Mouse (Mus musculus) lung, embryonic 14.5 days (tissue): ENCODE results near the gene Pax9. TPM values are rescaled to one million over a fixed set of nuclear protein-coding genes. Genes with fewer than 3 reads are reported as not detected.

Source experiments
- ATAC-seq: fragments of 200-750 bp; cut with Nextera tagmentation; 2 replicates; pipeline ENCODE4 v1.8.0; 2017; ENCODE audit warnings: mild to moderate bottlenecking, moderate TSS enrichment, moderate library complexity; ENCODE audit not compliant: insufficient read depth
- DNase-seq: peaks from one replicate; pipeline ENCODE4 v3.0.0-alpha.2; 2015
- H3K27ac ChIP-seq: fragments of 300-500 bp; sonication (generic); 2 replicates; pipeline ENCODE4 v1.5.1; 2014; ENCODE audit warnings: low read depth, mild to moderate bottlenecking, moderate library complexity
- H3K27me3 ChIP-seq: fragments of 300-500 bp; sonication (generic); 2 replicates; pipeline ENCODE4 v1.6.1; 2014; ENCODE audit warnings: low read length, control low read depth; ENCODE audit not compliant: insufficient read depth
- H3K36me3 ChIP-seq: fragments of 300-500 bp; sonication (generic); 2 replicates; pipeline ENCODE4 v1.6.1; 2014; ENCODE audit warnings: control low read depth; ENCODE audit not compliant: insufficient read depth
- H3K4me1 ChIP-seq: fragments of 300-500 bp; sonication (generic); 2 replicates; pipeline ENCODE4 v1.6.1; 2014; ENCODE audit warnings: antibody characterized with exemption, control low read depth; ENCODE audit not compliant: insufficient read depth
- H3K4me2 ChIP-seq: fragments of 300-500 bp; sonication (generic); 2 replicates; pipeline ENCODE4 v1.6.1; 2014; ENCODE audit warnings: mild to moderate bottlenecking
- H3K4me3 ChIP-seq: fragments of 300-500 bp; sonication (generic); 2 replicates; pipeline ENCODE4 v1.5.1; 2014; ENCODE audit warnings: low read depth, low read length
- H3K9ac ChIP-seq: fragments of 300-500 bp; sonication (generic); 2 replicates; pipeline ENCODE4 v1.6.1; 2014
- H3K9me3 ChIP-seq: fragments of 300-500 bp; sonication (generic); 2 replicates; pipeline ENCODE4 v1.6.1; 2016; ENCODE audit warnings: low read depth, low read length, control low read depth
- CTCF ChIP-seq: IDR thresholded peaks from 2 replicates; pipeline ENCODE4 v1.5.1; 2016; ENCODE audit warnings: antibody characterized with exemption, low read depth
- WGBS: fragments of 180-500 bp; shearing (Covaris S2); extraction: QIAGEN DNeasy Blood & Tissue Kit; methylation state at CpG from one replicate; pipeline ENCODE4 v1.1.7; 2014; 5-methylcytosine and 5-hydroxymethylcytosine counted together
- polyA plus RNA-seq: library from polyadenylated mRNA; unstranded; fragments of >200 nt; fragmentation: Nextera tagmentation; extraction: Ambion mirVana; gene quantifications from 2 replicates; pipeline ENCODE4 v1.2.1, GENCODE M21; 2014

Gene Pax9
- polyA plus RNA-seq, 1 experiment from 2014 or later, result 0.25 TPM

- no peak overlapping the region for H3K9ac ChIP-seq
- H3K27me3 ChIP-seq, result peaks cover 90% of the 10 kb centered on the region
- H3K4me2 ChIP-seq, result no peak overlapping the region
- WGBS, result 8% methylated on average over 15 of the region's 15 CpGs
- H3K4me3 ChIP-seq, result no peak overlapping the region
- no peaks in the 10 kb centered on the region for H3K4me1 ChIP-seq
- H3K9me3 ChIP-seq, result no peaks in the 10 kb centered on the region
- H3K36me3 ChIP-seq, result no peaks in the 10 kb centered on the region
- H3K27ac ChIP-seq, result no peak overlapping the region
- DNase-seq (no peak), ATAC-seq (no peak)
- TF ChIP-seq CTCF, result no peak
Observed at GRCm38 (mm10) chr12:56687640-56688481, 3.7 kb upstream of the Pax9 start.

- no peak overlapping the region for H3K4me2 ChIP-seq
- WGBS, result 9% methylated on average over 10 of the region's 10 CpGs
- no peak for TF ChIP-seq CTCF
- no peak overlapping the region for H3K4me3 ChIP-seq
- H3K27ac ChIP-seq, result no peak overlapping the region
- ATAC-seq, result no peak
- H3K9ac ChIP-seq, result no peak overlapping the region
- H3K36me3 ChIP-seq, result no peaks in the 10 kb centered on the region
- no peaks in the 10 kb centered on the region for H3K9me3 ChIP-seq
- peaks cover 90% of the 10 kb centered on the region for H3K27me3 ChIP-seq
- no peaks in the 10 kb centered on the region for H3K4me1 ChIP-seq
- no peak for DNase-seq
Observed at GRCm38 (mm10) chr12:56688482-56688840, 3.1 kb upstream of the Pax9 start.

GRCm38 (mm10) chr12:56688920-56689319, 2.6 kb upstream of the Pax9 start:
- no peak overlapping the region for H3K4me2 ChIP-seq
- no peak overlapping the region for H3K27ac ChIP-seq
- no peaks in the 10 kb centered on the region for H3K9me3 ChIP-seq
- H3K36me3 ChIP-seq, result no peaks in the 10 kb centered on the region
- no peak for ATAC-seq
- WGBS, result 7% methylated on average over 8 of the region's 8 CpGs
- no peaks in the 10 kb centered on the region for H3K4me1 ChIP-seq
- TF ChIP-seq CTCF, result no peak
- no peak for DNase-seq
- H3K4me3 ChIP-seq, result no peak overlapping the region
- peaks cover 92% of the 10 kb centered on the region for H3K27me3 ChIP-seq
- no peak overlapping the region for H3K9ac ChIP-seq

- peaks cover 92% of the 10 kb centered on the region for H3K27me3 ChIP-seq
- peak overlapping the region; percentile 1; the same call in 1 of the 2 replicates for H3K4me2 ChIP-seq
- H3K9me3 ChIP-seq, result no peaks in the 10 kb centered on the region
- ATAC-seq, result no peak
- H3K36me3 ChIP-seq, result no peaks in the 10 kb centered on the region
- H3K4me1 ChIP-seq, result no peaks in the 10 kb centered on the region
- DNase-seq, result no peak
- no peak for TF ChIP-seq CTCF
- H3K4me3 ChIP-seq, result no peak overlapping the region
- 5% methylated on average over 10 of the region's 10 CpGs for WGBS
- H3K9ac ChIP-seq, result no peak overlapping the region
- H3K27ac ChIP-seq, result no peak overlapping the region
Observed at GRCm38 (mm10) chr12:56689331-56689730, 2.2 kb upstream of the Pax9 start.

GRCm38 (mm10) chr12:56689736-56690135, 1.8 kb upstream of the Pax9 start:
- no peaks in the 10 kb centered on the region for H3K36me3 ChIP-seq
- ATAC-seq, result no peak
- peak overlapping the region; percentile 1; the same call in 1 of the 2 replicates for H3K4me2 ChIP-seq
- peak; percentile 60 for TF ChIP-seq CTCF
- H3K9ac ChIP-seq, result no peak overlapping the region
- H3K9me3 ChIP-seq, result no peaks in the 10 kb centered on the region
- H3K4me3 ChIP-seq, result no peak overlapping the region
- H3K27ac ChIP-seq, result no peak overlapping the region
- H3K4me1 ChIP-seq, result no peaks in the 10 kb centered on the region
- WGBS, result 1% methylated on average over 25 of the region's 25 CpGs
- H3K27me3 ChIP-seq, result peaks cover 95% of the 10 kb centered on the region
- peak; percentile 68 for DNase-seq

GRCm38 (mm10) chr12:56690366-56690765, 1.2 kb upstream of the Pax9 start:
- no peaks in the 10 kb centered on the region for H3K9me3 ChIP-seq
- H3K4me2 ChIP-seq, result no peak overlapping the region
- DNase-seq (no peak), ATAC-seq (no peak)
- peaks cover 99% of the 10 kb centered on the region for H3K27me3 ChIP-seq
- TF ChIP-seq CTCF, result no peak
- WGBS, result 2% methylated on average over 16 of the region's 16 CpGs
- H3K4me3 ChIP-seq, result no peak overlapping the region
- no peaks in the 10 kb centered on the region for H3K4me1 ChIP-seq
- H3K36me3 ChIP-seq, result no peaks in the 10 kb centered on the region
- H3K27ac ChIP-seq, result no peak overlapping the region
- H3K9ac ChIP-seq, result no peak overlapping the region

- Histone ChIP-seq H3K9ac (no peak overlapping the region), H3K9me3 (no peaks in the 10 kb centered on the region), H3K36me3 (no peaks in the 10 kb centered on the region), H3K4me3 (peak overlapping the region; percentile 29), H3K27me3 (peaks cover 99% of the 10 kb centered on the region), H3K27ac (no peak overlapping the region), H3K4me1 (0 out of 2 replicates have a peak, but pooled peaks cover 4% of the 10 kb centered on the region), H3K4me2 (peak overlapping the region; percentile 49)
- 2% methylated on average over 12 of the region's 12 CpGs for WGBS
- ATAC-seq, result no peak
- TF ChIP-seq CTCF, result no peak
- no peak for DNase-seq
Observed at GRCm38 (mm10) chr12:56691001-56691400, 566 bp upstream of the Pax9 start.
